Mouse (Mus musculus) olfactory bulb, adult 2 months (tissue): ENCODE measurements at regions not wholly inside any gene's neighbourhood (a gene's known extent, or its start where the extent isn't known, plus 50 kb on each side); places are given as distances from the start of the nearest gene placed in this dataset.

Experiments
- CTCF ChIP-seq: fragments of 200-500 bp; IDR thresholded peaks from 2 replicates; pipeline ENCODE4 v1.5.1; 2012; ENCODE audit warnings: low read depth, mild to moderate bottlenecking, low read length, moderate library complexity; ENCODE audit not compliant: insufficient read depth
- POLR2A ChIP-seq: fragments of 200-500 bp; IDR thresholded peaks from 2 replicates; pipeline ENCODE4 v1.6.1; 2012; ENCODE audit warnings: mild to moderate bottlenecking, low read depth, low read length, moderate library complexity; ENCODE audit not compliant: insufficient read depth

- TF ChIP-seq POLR2A, result no peak
- TF ChIP-seq CTCF, result no peak
Observed at GRCm38 (mm10) chr15:87958866-87959265, 414.8 kb downstream of the Fam19a5 start.
